Mouse (Mus musculus): ENCODE results near the gene Cdk17. TPM values are rescaled to one million over a fixed set of nuclear protein-coding genes. Genes with fewer than 3 reads are reported as not detected.
A peak's percentile ranks its signal among the peaks of the same experiment; 100 is the strongest.

Gene Cdk17
- polyA plus RNA-seq, 1 experiment: 18.0 TPM

DNA sequence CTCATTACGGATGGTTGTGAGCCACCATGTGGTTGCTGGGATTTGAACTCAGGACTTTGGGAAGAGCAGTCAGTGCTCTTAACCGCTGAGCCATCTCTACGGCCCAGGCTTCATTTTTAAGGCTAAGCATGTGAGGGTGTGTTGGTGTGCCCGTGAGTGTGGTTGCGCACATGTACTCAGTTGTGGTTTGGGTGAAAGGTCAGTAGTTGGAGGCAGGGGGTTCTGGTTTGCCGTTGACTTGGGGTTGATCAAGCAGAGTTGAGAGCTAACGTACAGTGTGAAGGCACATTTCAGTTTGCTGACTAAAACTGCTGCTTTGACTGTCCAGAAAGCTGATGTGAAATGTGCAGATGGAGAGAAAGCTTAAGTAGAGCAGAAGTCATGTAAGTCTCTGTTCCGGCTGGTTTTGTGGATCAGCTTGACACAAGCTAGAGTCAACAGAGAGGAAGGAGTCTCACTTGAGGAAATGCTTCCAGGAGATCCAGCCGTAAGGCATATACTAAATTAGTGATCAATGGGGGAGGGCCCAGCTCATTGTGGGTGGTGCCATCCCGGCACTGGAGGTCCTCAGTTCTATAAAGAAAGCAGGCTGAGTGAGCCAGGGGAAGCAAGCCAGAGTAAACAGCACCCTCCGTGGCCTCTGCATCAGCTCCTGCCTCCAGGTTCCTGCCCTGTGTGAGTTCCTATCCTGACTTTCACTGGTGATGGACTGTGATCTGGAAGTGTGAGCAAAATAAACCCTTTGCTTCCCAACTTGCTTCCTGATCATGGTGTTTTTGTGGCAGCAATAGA lies 19.2 kb downstream of the Cdk17 start:
- WGBS: 66% methylated on average over 11 of the region's 11 CpGs
- Histone ChIP-seq H3K4me1 (ENCODE audit: control insufficient read depth, insufficient read depth, low read length) (peaks cover 21% of the 10 kb centered on the region), H3K4me3 (replicated peaks; ENCODE audit: extremely low read depth, low read depth, low read length) (no peak overlapping the region)
- TF ChIP-seq CTCF (IDR thresholded peaks at IDR 0.05; ENCODE audit: insufficient read depth, low read length) (no peak), POLR2A (IDR thresholded peaks at IDR 0.05; ENCODE audit: borderline replicate concordance, extremely low read depth, low read depth, low read length) (no peak)
- no peak for DNase-seq

- TF ChIP-seq POLR2A (IDR thresholded peaks at IDR 0.05; ENCODE audit: borderline replicate concordance, extremely low read depth, low read depth, low read length) (no peak), CTCF (IDR thresholded peaks at IDR 0.05; ENCODE audit: insufficient read depth, low read length) (no peak)
- peaks cover 28% of the 10 kb centered on the region for H3K4me1 ChIP-seq (ENCODE audit: control insufficient read depth, insufficient read depth, low read length)
- no peak for DNase-seq
- H3K4me3 ChIP-seq (replicated peaks; ENCODE audit: extremely low read depth, low read depth, low read length): no peak overlapping the region
- 48% methylated on average over 8 of the region's 8 CpGs for WGBS
These were observed 23.8 kb downstream of the Cdk17 start for GRCm38 (mm10) chr10:93184351-93184976.

- WGBS: 53% methylated on average over 10 of the region's 10 CpGs
- TF ChIP-seq CTCF (IDR thresholded peaks at IDR 0.05; ENCODE audit: insufficient read depth, low read length) (no peak), POLR2A (IDR thresholded peaks at IDR 0.05; ENCODE audit: borderline replicate concordance, extremely low read depth, low read depth, low read length) (no peak)
- DNase-seq: no peak
- Histone ChIP-seq H3K4me3 (replicated peaks; ENCODE audit: extremely low read depth, low read depth, low read length) (no peak overlapping the region), H3K4me1 (ENCODE audit: control insufficient read depth, insufficient read depth, low read length) (peaks cover 31% of the 10 kb centered on the region)
These were observed 27.8 kb downstream of the Cdk17 start for GRCm38 (mm10) chr10:93188440-93188999.

DNA sequence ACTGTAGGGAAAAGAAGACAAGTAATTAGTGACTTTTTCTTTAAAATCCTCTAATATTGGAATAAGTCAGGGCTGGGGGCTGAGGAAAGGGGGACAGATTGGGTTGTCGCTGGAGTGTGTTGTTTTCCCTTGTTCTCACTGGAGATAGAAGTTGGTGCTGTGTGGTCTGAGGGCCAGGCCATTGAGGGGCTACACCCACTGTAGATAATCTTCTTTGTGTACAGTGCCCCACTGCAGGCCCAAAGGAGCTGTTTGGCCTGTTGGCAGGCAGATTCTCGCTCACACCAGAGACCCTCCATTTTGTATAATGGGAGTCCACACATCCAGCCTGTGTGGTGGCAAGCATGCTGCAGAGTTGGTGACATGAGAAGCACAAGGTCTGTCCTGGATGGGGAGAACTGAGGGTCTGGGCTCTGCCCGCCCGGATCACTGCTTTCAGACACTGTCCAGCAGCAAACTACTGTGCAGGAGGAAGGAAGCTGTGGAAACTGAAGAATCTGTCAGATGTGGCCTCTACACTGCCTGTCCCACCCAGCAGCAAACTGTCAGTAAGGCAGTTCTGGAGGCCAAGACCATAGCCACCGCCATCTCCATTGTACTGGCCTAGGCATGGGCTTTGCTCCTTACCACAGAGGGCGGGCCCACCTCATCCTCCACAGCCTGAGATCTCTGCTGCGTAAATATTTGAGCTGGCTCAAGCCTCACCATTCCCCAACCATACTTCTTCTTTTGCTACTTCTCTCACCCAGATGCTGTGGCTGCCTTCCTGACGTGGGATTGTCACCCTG lies 30.0 kb downstream of the Cdk17 start:
- WGBS: 52% methylated on average over 8 of the region's 8 CpGs
- H3K4me1 ChIP-seq (ENCODE audit: control insufficient read depth, insufficient read depth, low read length): peaks cover 23% of the 10 kb centered on the region
- no peak for TF ChIP-seq POLR2A (IDR thresholded peaks at IDR 0.05; ENCODE audit: borderline replicate concordance, extremely low read depth, low read depth, low read length)
- no peak for TF ChIP-seq CTCF (IDR thresholded peaks at IDR 0.05; ENCODE audit: insufficient read depth, low read length)
- H3K4me3 ChIP-seq (replicated peaks; ENCODE audit: extremely low read depth, low read depth, low read length): no peak overlapping the region
- DNase-seq: peak; percentile 32

- 81% methylated on average over 6 of the region's 6 CpGs for WGBS
- H3K4me3 ChIP-seq (replicated peaks; ENCODE audit: extremely low read depth, low read depth, low read length): no peak overlapping the region
- no peak for DNase-seq
- TF ChIP-seq CTCF (IDR thresholded peaks at IDR 0.05; ENCODE audit: insufficient read depth, low read length) (no peak), POLR2A (IDR thresholded peaks at IDR 0.05; ENCODE audit: borderline replicate concordance, extremely low read depth, low read depth, low read length) (no peak)
- peaks cover 7% of the 10 kb centered on the region for H3K4me1 ChIP-seq (ENCODE audit: control insufficient read depth, insufficient read depth, low read length)
These were observed 36.4 kb downstream of the Cdk17 start for GRCm38 (mm10) chr10:93197092-93197491.

DNA sequence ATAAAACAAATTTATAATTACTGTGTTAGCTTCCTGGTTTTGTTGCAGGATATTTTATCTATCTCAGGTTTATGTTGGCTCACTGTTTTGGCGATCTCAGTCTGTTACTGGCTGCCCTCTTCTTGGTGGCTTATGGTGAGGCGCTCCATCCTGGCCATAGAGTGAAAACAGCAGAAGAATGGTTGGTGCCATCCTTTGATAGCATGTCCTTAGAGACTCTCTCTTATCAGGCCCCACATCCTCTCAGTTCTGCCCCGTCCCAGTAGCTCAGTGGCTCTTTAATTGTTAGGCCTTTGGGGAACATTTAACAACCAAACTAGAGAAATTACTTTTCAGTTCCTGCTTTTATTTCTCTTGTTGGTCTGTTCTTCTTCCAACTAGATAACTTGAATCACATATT lies 38.3 kb downstream of the Cdk17 start:
- WGBS: 83% methylated on average over 3 of the region's 3 CpGs

DNA sequence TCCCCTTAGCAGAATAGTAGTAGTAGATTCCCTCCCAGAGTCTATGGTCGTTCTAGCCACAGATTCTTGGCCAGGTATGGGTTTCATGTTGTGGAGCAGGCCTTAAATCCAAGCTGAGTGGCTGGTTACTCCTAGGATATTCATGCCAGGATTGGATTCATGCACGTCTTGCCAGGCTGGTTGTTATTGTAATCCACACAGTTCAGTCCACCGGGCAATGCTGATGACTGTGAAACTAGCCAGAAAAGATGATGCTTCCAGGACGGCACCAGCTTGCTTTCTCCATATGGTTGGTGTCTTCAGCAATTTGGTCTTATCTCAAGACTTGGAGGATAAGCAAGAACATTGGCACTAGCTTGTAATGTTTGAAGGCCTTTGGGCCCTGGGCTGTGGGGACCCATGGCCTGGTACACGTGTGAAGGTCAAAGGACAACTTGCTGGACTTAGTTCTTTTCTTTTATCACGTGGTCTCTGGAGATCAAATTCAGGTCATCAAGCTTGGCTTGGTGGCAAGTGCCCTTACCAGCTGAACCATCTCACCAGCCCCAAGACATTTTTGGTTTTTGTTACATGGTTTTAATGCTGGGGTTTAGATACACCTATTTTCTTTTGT lies 41.3 kb downstream of the Cdk17 start:
- Histone ChIP-seq H3K4me3 (replicated peaks; ENCODE audit: extremely low read depth, low read depth, low read length) (no peak overlapping the region), H3K4me1 (ENCODE audit: control insufficient read depth, insufficient read depth, low read length) (peaks cover 2% of the 10 kb centered on the region; the same call in 1 of the 2 replicates)
- 69% methylated on average over 6 of the region's 6 CpGs for WGBS
- TF ChIP-seq CTCF (IDR thresholded peaks at IDR 0.05; ENCODE audit: insufficient read depth, low read length) (no peak), POLR2A (IDR thresholded peaks at IDR 0.05; ENCODE audit: borderline replicate concordance, extremely low read depth, low read depth, low read length) (no peak)
- no peak for DNase-seq

More for the DNA sequence above, 38.3 kb downstream of the Cdk17 start:
- DNase-seq: no peak
- Histone ChIP-seq H3K4me3 (replicated peaks; ENCODE audit: extremely low read depth, low read depth, low read length) (no peak overlapping the region), H3K4me1 (ENCODE audit: control insufficient read depth, insufficient read depth, low read length) (peaks cover 5% of the 10 kb centered on the region)
- TF ChIP-seq CTCF (IDR thresholded peaks at IDR 0.05; ENCODE audit: insufficient read depth, low read length) (no peak), POLR2A (IDR thresholded peaks at IDR 0.05; ENCODE audit: borderline replicate concordance, extremely low read depth, low read depth, low read length) (no peak)

DNA sequence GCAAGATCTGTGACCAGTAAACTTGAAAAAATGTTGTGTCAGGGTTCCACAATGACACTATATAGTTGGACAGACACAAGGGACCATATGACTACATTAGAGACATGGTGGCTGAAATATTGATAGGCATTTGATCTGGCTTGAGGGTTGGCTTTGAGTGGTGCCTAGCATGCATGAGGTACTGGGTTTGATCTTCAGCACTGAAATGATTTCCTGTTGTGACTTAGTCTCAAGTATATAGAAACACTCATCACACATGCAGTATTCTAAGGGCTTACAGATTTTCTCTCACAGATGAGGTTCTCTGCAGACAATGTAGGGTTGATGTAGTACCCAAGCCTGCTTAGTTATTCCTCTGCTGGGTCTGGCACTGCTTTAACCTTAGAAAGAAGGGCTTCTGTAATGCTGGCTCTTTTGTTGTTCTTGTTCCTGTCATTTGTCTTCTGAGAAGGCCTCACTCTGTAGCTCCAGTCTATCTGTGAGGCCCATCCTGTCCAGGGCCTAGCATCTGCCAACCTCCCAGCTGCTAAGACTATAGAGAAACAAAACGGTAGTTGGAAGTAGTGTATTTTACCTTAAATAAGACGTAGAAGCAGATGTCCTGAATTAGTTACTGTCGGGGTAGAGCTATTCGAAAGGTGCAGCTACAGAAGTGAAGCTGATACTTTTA lies 44.7 kb downstream of the Cdk17 start:
- peaks cover 8% of the 10 kb centered on the region; the same call in 1 of the 2 replicates for H3K4me1 ChIP-seq (ENCODE audit: control insufficient read depth, insufficient read depth, low read length)
- no peak for TF ChIP-seq CTCF (IDR thresholded peaks at IDR 0.05; ENCODE audit: insufficient read depth, low read length)
- TF ChIP-seq POLR2A (IDR thresholded peaks at IDR 0.05; ENCODE audit: borderline replicate concordance, extremely low read depth, low read depth, low read length): no peak
- WGBS: 81% methylated on average over 4 of the region's 4 CpGs
- no peak for DNase-seq
- H3K4me3 ChIP-seq (replicated peaks; ENCODE audit: extremely low read depth, low read depth, low read length): no peak overlapping the region

Measured in lung, adult 2 months (tissue).